Mouse (Mus musculus) ovary, adult 18-20 months (tissue): ENCODE measurements at regions not wholly inside any gene's neighbourhood (a gene's known extent, or its start where the extent isn't known, plus 50 kb on each side); places are given as distances from the start of the nearest gene placed in this dataset.
"Not testable (repeated sequence)": the region's sequence is repeated elsewhere in the genome, so short reads cannot be mapped to it uniquely, and the experiment has no call there.

ENCODE experiments used
- DNase-seq: peaks from one replicate; pipeline ENCODE4 v3.0.0; 2022; ENCODE audit warnings: low spot score, mixed read lengths

DNA sequence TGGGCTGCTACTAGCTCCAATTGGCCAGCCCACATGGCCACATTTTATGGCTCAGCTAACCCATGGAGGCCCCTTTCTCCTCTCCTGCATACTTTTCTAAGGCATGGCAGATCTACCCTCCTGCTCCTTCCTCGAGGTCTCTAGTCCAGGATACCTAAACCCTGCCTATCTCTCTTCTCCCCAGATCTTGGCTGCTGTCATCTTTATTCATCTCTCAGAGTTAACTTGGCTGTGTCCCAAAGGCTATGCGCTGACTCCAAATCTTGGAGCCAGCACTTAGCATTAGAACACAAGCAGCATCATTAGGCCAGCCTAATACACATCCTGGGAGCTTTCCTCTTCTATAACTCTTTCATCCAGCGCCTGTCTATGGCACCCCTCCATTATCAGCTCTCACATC is 430.5 kb upstream of the Arid1b start:
- no peak for DNase-seq

DNA sequence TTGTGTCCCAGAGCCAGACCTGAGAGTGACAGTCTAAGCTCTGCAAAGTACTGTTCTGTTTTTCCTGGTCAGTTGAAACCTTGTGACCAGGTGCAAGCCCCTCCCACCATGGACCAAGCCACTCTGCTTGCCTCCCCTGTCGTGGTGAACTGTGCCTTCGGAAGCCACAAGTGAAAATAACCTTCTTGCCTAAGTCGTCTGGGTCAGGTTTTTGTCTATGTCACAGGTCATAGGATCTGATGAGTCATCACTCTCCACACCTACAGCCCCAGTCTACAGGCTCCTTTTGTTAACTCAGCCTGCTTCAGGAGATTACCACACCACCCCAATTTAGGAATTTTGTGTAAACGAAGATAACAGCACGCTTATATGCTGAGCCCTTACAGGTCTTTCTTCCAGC is 417.2 kb upstream of the Arid1b start:
- DNase-seq = no peak

DNA sequence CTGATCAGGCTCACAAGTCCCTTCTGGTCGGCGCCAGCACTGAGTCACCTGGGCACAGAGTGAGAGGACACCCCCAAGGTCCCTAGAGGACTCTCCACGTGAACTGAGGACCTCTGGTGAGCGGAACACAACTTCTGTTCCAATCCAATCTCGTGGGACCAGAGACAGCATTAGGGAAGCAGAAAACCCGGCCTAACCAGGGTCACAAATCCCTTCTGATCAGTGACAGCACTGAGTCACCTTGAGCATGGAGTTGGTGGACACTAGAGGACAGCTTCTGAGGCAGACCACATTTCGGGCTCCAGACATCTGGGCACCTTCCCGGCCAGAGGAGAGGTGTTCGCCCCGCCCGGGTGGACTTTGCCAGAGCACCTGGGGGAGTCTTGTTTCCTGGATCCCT is 412.3 kb upstream of the Arid1b start:
- DNase-seq = no peak

DNA sequence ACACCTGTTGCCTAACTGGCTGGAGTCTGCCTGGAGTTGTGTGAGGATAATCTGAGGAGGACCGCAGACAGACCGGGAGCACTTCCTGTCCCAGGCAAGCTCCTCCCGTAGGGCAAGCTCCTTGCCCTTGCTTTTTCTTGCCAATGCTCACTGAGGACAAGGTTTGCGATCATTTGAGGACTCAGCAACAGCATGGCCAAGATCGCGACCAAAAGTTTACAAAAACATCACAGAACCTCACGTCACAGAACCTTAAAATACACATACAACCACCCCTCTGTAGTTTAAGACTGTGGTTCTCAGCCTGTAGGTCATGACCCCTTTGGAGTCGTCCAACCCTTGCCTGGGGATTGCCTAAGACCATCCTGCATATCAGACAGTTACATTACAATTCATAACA is 383.7 kb upstream of the Arid1b start:
- DNase-seq = no peak

DNA sequence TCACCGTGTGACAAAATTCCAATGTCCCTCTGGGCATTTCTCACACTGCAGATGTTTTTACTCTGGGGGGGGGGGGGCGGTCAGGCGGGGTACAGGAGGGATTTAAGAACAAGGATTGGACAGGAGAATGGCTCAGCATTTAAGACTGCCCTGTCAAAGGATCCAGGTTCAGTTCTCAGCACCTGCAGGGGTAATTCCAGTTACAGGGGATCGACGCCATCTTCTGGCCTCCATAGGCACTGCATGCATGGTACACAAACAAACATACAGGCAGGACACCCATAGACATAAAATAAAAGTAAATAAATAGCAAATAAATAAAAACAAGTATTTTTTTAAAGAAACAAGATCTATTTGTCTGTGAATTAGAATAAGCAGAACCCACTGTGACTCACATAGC is 383.1 kb upstream of the Arid1b start:
- DNase-seq = no peak

DNA sequence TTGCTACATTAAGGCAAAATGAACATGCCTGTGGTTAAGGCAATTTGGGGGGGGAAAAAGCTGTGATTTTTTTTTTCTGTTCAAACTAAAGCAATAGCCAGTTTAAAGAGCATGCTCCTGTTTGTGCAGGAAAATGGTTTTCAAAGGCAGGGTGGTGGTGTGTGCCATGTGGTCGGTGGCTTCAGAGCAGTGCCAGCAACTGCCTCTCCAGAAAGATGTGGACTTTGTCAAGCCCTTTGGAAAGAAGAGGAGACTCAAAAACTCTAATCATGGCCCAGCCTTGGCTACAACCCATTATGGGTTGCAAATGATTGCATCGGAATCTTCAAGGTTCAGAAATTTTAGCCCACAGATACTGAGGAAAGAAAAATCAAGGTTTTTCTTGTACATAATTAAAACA is 382.4 kb upstream of the Arid1b start:
- DNase-seq = no peak

DNA sequence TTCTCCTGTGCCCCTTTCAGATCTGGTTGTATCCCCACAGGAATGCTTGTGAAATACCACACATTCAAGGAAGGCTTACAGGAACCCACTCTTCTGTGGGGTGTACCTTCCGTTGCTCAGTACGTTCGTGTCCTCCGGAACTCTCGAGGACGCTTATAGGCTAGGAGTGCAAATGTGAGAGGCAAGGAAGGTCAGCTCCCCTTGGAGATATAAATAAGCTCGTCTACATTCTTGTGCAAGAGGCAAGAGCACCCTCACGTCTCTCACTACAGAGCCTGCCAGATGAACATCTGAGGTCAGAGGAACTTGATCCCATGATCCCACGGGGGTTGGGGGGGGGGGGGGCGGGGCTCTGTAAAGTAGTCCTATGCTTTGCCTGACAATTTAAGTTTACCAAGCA is 382.0 kb upstream of the Arid1b start:
- DNase-seq = no peak

DNA sequence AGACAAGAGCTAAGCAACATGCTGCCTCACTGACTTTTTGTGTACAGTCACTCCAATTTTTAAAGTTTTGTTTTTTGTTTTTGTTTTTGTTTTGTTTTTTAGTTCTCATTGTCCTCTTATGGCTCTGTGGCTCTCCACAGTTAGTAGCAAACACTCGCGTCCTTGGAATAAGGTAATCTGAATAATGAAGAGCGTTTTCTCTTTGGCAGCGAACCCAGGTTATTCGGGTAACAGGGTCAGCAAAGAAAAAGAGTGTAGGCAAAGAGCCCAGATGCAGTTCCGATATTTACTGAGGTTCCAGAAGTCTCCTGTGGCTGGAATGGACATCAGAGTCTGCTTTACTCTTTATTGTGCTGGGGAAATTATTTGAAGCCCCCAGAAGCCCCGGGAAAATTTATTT is 381.4 kb upstream of the Arid1b start:
- no peak for DNase-seq

DNA sequence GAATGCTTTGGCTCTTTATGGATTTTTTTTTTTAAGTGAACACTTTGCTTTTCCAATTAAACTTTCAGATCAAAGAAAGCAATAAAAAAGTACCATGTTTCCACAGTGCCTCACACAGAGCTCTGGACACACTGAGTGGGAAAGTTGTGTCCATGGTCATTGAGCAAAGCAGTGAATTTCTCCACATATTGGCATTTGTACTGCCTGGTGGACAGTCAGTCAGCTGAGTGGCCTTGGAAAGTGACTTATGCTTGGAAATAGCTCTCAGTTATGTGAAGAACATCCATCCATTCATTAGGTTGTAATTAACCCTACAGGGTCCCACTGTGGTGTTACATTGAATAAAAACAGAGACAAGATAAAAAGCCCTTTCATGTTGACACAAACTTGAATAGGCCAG is 373.8 kb upstream of the Arid1b start:
- no peak for DNase-seq

DNA sequence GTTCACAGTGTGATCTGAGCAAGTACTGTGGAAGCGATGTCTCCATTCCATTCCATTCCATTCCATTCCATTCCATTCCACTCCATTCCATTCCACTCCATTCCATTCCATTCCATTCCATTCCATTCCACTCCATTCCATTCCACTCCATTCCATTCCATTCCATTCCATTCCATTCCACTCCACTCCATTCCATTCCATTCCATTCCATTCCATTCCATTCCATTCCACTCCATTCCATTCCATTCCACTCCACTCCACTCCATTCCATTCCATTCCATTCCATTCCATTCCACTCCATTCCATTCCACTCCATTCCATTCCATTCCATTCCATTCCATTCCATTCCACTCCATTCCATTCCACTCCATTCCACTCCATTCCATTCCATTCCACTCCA is 368.0 kb upstream of the Arid1b start:
- DNase-seq = not testable (repeated sequence)

DNA sequence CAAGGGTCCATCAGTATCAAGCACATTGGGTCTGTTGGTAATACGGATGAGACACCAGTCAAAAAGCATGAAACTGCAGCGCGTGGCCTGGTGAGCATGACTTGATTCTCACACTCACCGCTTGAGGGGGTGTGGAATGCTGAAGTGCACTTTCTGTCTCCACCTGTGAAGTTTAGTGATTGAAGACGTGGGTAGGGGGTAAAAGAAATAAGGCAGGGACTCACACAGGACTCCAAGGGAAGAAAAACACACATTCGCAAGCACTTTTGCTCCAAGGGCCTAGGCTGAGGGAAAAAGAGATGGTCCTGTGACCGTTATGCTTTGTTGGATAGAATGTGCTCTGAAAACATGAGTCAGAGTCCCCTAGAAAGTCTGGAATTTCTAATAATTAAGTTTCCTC is 366.6 kb upstream of the Arid1b start:
- DNase-seq = no peak

DNA sequence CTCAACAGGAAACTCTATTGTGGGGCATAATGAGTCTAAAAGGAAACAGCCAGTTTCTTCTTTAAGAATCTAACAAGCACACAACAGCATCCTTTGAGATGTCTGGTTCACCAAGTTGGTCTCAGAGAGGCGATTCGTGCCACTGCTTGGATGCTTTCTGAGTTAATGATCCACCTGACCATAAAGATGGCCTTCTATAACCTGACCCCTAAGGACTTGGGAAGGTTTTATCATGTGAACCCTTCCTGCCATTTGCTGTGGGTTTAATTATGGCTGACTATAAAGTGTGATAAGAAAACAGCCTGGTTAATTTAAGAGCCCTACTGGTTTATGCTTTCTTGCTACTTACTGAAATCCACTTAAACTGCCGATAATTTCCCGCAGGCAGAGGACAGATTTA is 363.0 kb upstream of the Arid1b start:
- no peak for DNase-seq

DNA sequence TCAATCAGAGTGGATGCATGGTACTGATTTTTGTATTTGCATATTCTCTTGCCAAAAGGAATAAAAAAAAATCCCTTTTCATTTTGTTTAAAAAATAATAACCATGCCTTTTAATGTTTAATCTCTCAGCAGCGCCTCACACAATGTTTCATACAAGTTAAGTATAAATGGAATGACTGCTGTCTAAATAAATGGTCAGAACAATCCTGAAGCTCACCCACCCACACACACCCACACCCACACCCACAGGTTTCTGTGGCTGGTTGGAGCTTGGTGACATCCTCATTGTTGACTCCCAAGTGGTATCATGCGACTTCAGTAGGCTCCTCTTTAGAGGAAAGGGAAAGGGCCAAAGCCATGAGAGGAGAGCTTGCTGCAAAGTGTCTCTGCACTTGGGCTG is 361.6 kb upstream of the Arid1b start:
- DNase-seq = no peak

DNA sequence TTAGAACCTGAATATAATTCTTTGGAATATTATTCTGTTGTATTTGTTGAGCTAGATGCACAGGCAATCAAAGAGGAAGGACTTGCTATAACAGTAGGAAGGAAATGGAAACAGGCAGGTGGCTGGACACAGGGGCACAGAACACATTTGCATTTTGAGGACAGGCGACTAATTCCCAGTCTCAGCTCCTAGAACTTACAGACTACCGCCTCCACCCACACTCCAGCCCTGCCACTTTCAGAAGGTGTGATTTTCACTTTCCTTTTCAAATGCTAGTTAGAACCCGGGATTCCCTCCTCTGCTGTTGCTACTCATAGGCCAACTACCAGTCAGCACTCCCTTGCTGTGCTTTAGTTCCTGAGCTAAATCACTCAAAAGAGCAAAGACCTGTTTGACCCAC is 360.4 kb upstream of the Arid1b start:
- DNase-seq = no peak

DNA sequence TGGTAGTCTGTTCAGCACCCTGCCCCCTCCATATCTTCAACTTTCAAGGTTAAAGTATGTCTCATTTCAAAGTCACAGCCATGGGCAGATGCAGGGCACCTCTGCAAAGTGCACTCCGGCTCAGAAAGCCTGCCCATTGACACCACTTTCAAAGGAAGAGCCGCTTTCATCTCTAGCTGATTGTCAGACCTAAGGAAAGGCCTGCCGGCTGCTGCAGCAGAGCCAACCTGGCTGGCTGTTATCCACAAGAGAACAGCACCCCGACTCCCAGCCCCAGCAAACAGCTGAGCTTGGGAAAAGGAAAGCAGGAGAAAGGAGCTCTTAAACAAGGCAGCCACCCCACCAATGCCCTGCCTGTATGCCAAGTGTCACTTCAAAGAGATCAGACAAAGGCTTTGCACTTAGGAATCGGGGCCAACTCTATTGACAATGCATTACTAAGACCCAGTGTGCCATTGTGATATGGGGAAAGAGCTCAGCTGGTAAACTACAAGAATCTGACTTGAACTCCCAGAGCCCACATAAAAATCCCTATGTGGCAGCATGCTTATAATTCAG is 357.3 kb upstream of the Arid1b start:
- no peak for DNase-seq

DNA sequence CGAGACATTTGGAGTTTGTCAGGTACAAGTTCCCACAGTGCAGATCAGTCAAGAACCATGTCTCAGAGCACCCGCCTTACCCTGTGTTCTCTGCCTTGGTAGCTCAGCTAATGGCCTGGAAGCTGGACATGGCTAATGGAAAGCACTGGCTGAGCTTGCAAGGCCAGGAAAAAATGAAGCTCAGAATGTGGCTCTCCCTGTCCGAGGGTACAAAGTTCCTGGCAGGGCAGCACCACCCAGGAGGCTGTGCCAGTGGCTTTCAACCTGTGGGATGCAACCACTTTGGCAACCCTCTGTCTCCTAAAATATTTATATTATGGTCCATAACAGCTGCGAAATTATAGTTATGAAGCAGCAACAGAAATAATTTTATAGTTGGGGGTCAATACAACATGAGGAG is 354.6 kb upstream of the Arid1b start:
- DNase-seq = no peak

DNA sequence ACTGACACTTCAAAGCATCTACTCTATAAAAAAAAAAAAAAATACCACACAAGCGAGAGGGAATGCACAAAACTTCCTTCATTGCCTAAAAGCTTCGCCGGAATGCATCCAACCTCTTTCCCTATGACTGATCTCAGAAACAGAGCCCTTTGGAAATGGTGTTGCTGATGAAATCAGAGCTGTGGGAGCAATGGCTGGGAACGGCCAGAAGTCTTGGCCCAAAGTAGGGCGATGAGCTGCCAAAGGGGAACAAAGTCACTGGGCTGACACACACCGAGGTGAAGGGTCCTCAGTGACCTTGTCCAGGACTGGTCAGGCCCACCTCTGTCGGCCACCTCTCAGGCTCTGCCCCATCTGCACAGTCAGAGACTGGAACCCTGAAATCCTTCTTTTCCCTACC is 353.6 kb upstream of the Arid1b start:
- peak; percentile 7 for DNase-seq

DNA sequence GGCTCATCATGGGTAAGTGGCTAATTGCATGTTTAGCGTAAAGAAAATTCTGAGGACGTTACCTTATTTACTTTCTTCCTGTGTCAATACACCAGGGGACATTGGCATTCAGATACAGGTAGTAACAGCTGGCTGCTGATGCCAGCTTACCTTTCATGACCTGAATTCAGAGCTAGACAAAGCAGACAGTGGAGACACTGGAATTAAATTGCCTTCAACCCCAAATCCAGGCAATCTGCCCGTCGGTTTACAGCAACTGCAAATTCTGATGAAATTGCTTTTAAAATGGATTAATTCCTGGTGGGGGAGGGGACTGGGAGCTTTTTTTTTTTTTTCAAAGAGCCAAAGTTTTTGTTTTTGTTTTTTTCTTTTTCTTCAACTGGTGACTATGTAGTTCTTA is 353.0 kb upstream of the Arid1b start:
- no peak for DNase-seq

DNA sequence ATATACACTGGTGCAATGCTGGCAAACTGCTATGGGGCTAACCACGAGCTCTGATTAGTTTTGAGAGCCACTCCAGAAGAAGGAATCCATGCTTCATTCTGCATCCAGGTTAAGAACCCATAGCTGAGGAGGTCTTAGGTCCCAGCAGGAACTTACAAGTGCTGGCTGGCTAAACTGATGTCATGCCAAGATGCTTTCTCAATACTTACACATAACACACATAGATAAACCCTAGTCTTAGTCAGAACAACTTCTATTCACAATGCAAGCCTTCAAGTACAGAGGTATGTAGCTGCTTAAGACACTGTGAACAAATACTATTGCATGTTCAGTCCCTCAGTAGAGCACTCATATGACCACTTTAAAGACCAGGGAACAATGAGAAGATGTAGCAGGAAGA is 352.1 kb upstream of the Arid1b start:
- DNase-seq = no peak

DNA sequence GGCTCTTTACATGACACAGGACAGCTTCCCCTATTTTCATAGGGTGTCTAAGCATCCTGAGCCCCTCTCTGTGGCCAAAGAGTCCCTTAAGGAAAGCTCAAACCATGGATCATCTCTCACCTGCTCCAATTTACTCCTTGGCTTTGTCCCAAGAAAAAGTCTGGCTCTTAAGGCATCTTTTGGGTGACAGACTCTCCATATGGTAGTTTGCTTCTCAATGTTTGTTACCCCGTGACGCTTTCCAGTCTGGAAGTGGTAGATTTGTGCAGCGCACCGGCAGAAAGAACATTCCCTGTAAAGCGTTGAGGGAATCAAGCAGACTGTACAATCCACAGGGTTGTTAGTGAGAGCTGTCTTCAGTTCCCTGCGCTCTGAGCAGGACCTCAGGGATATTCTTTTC is 350.8 kb upstream of the Arid1b start:
- no peak for DNase-seq

DNA sequence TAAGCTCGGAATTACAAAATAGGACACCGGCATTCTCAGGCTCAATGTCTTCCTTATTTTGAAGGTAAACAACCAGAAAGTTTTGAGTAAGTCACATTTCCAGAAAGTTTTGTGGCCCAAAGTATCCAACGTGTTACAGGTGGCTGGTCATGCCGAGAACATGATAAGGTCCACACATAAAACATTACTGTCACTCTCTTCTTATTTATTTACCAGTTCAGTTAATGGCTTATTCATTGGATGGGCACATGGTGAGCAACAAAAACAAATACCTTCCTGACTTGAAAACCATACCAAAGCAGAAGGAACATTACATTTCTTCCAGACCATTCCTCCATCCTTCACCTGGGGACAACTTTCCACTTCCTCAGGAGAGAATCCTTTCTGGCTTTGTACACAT is 345.5 kb upstream of the Arid1b start:
- DNase-seq = no peak

DNA sequence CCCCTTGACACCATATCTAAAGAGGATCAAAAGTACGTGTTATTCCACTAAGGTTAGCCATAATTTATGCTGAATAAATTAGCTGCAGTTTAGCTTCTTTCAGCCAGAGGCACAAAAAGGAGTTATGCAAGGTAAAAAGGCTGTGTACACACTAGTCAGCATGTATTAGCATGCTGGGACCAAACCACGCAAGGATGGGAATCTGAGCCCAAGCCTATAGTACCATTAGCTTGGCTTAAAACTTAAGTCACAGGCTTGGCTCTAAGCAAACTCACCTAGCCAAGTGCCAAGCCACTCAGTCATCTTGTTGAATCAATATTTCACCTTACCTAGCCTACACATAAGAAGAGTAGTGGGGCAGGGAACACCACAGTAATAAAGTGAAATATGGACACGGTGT is 339.9 kb upstream of the Arid1b start:
- no peak for DNase-seq

DNA sequence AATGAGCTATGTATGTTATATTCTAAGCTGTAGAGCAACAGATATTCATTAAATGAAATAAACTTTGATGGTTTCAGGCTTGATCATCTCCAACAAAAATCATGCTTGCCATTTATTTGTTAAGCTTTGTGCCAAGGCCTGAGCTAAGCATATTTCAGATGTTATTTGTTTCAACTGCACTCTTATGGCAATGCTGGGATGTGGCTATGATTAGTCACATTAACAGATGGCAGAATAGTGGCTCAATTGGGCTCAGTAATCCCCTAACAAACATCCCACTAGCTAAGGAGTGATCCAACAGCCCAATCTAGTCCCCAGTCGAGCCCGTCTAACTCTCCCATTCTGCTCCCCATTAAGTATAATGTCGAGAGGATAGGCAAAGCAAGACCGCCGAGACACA is 332.1 kb upstream of the Arid1b start:
- DNase-seq = no peak

DNA sequence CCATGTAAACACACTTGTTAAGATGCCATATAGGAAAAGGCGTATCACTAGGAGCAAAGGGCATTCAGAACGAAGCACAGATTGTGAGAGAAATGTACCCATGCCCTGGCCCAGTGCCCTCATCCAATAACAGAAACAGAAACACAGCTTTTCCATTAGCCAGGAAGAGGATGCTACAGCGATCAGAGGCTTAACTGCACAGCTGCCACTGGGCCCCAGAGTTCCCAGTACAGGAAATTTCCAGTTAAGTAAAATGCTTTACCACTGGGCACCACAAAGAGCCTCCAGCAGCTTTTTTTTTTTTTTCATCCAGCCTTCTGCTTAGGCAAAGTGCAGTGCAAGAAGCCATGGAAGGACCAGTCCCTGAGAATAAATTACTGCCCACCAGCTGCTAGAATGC is 325.6 kb upstream of the Arid1b start:
- no peak for DNase-seq

DNA sequence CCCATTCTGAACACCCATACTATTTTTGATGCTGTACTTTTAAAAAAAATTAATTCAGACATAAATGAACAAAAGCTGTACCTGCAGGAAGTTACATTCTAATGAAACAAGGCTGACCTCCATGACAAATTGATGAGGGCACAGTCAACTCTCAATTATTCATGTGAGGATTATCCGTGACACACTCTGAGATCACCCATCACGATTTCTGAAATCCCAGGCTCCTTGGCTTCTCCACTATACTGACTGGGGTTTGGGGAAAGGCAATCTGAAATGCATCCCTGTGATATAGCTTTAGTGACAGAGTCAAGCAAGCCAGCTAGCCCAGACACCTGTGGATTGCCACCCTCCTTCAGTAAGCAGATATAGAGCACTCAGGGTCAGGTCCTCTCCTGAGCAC is 320.9 kb upstream of the Arid1b start:
- no peak for DNase-seq
